In the genomic region with DNA sequence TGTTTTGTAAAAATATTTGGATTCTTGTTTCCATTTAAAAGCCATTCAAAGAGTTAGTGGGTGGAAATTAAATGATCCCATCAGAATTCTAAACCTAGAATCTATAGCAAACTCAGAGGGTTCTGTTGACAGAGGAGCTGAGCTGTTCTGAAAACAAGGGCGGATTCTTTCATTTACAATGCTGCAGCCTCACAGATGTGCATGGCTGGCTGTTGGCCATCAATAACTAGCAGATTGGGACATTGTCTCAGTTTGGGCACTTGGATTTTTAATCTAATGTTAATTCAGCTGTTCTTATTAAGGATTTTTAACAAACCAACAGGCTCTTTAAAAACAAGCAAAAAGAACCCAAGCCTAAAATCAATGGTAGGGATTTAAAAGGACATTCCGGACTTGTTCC, we compare ENCODE assay signal across 16 mouse cellular contexts.
"Had no signal": no experiment of that assay in that cellular context is flagged by ENCODE, and none has a peak within 500 bp of the region (broad histone marks: within the 10 kb centered on the region; RNA-seq: fewer than 3 reads in every experiment).

No protein-coding gene starts in this region.

- H3K27ac ChIP-seq: kidney, embryonic 15.5 days; liver, embryonic 13.5 days; midbrain, embryonic 12.5 days; neural tube, embryonic 13.5 days; stomach, embryonic 15.5 days had no signal

- DNase-seq: kidney, adult 2 months; kidney, postnatal 10 days; kidney, postnatal 36 days; liver, embryonic 13.5 days; lung, adult 2 months; lung, postnatal 14 days; lung, postnatal 4 days; retina, postnatal 1 day; right cerebral cortex, postnatal 25 days; spleen, adult 18-20 months; thymus, postnatal 25 days had no signal

- H3K4me3 ChIP-seq: kidney, embryonic 15.5 days; liver, embryonic 13.5 days; midbrain, embryonic 12.5 days; myocyte; neural tube, embryonic 13.5 days; stomach, embryonic 15.5 days had no signal
